Mouse (Mus musculus): ENCODE data around the gene Cdh9. TPM values are rescaled to one million over a fixed set of nuclear protein-coding genes. Genes with fewer than 3 reads are reported as not detected.

Cdh9 gene
- polyA plus RNA-seq (2011; ENCODE audit: insufficient read length, low read depth, missing spikeins), result not detected in 2 replicates

DNA sequence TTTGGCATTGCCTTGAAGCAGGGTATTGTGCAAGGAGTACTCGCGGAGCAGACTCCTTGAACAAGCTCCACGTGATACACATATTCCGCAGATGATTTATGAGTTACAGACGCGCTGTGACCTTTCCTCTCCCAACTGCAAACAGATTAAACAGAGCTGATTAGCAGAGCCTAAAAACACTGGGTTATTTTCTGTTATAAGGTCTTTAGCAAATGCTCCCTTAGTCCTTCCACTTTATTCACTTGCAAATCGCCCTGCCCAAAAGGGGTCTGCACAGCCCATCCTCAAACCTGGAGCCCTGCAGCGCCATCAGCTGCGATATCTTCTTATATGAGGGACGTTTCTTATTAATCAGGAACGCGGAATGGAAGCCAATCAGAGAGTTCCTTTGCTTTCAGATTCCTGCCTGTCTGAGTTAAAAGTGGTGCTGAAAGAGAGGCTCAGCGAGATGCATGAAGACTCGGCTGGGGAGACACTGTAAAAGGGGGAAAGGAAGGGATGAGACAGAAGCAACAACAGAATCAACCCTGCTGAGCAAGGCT, at the start of gene Cdh9:
Gene Cdh9 (plus strand): TSS at position 287 of the 542 bp plus-strand sequence.
- peak within 1 kb of the TSS; percentile 22; the same call in 1 of the 2 replicates for H3K4me3 ChIP-seq (ENCODE audit: insufficient read depth, low read length)
- no peak within 1 kb of the TSS for H3K27ac ChIP-seq (ENCODE audit: insufficient read depth, low read length)
- TF ChIP-seq CTCF (IDR thresholded peaks at IDR 0.05; ENCODE audit: borderline replicate concordance, insufficient read depth, low read length) (no peak), POLR2A (IDR thresholded peaks at IDR 0.05; ENCODE audit: low read depth, low read length) (no peak)
- no peaks in the 10 kb centered on the region for H3K4me1 ChIP-seq (ENCODE audit: control insufficient read depth, insufficient read depth, low read length)

DNA sequence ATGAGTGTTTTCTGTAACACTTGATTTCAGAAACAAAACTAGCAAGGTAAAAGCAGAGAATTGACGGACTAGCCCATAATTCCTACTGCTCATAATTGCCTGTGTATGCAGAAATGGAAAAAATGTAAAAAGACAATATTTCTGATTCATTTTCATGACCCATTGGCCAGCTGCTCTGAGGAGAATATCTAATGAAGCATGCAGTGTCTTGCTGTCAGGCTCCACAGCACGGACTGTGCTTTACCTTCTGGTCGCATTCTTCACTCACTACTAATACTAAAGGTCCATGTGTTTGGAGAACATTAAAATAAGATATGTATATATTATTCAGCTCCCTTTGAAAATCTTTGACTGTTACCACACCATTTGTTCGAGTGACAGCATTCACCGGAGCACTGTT, 49.5 kb upstream of the Cdh9 start:
- Histone ChIP-seq H3K4me3 (ENCODE audit: insufficient read depth, low read length) (no peak overlapping the region), H3K4me1 (ENCODE audit: control insufficient read depth, insufficient read depth, low read length) (no peaks in the 10 kb centered on the region), H3K27ac (ENCODE audit: insufficient read depth, low read length) (no peak overlapping the region)
- TF ChIP-seq CTCF (IDR thresholded peaks at IDR 0.05; ENCODE audit: borderline replicate concordance, insufficient read depth, low read length), result no peak
- no peak for TF ChIP-seq POLR2A (IDR thresholded peaks at IDR 0.05; ENCODE audit: low read depth, low read length)

DNA sequence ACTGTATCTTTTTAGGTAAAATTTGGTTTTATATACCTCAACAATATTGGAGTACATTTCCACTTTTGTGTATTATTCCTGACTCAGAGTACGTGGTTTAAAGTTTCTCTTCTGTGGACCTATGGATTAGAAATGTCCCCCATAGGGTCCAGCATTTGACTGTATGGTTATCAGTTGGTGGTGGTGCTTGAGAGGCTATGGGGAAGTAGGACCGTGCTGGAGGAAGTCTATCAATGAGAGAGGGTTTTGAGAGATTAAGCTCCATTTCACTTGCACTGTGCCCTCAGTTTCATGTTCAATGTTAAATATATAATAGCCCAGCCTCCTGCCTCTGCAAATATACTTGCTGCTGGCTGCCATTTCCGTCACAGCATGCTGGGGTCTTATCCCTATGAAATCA, 28.7 kb upstream of the Cdh9 start:
- Histone ChIP-seq H3K4me3 (ENCODE audit: insufficient read depth, low read length) (no peak overlapping the region), H3K4me1 (ENCODE audit: control insufficient read depth, insufficient read depth, low read length) (no peaks in the 10 kb centered on the region), H3K27ac (ENCODE audit: insufficient read depth, low read length) (no peak overlapping the region)
- no peak for TF ChIP-seq POLR2A (IDR thresholded peaks at IDR 0.05; ENCODE audit: low read depth, low read length)
- no peak for TF ChIP-seq CTCF (IDR thresholded peaks at IDR 0.05; ENCODE audit: borderline replicate concordance, insufficient read depth, low read length)

DNA sequence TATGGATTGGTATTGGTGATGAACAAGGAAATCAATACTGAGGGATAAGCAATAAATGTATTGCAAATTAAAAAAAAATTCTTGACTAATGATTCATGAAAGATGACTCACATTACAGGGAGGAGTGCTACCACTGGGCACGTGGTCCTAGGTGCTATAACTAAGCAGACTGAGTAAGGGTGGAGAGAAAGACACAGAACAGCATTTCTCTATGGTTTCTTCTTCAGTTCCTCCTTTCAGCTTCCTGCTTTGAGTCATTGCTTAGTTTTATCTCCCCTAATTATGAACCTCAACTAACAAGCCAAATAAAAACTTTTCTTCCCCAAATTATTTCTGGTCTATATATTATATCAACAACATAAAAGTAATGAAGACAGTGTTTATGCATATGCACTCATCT, 26.2 kb upstream of the Cdh9 start:
- Histone ChIP-seq H3K27ac (ENCODE audit: insufficient read depth, low read length) (no peak overlapping the region), H3K4me1 (ENCODE audit: control insufficient read depth, insufficient read depth, low read length) (no peaks in the 10 kb centered on the region)
- no peak for TF ChIP-seq CTCF (IDR thresholded peaks at IDR 0.05; ENCODE audit: borderline replicate concordance, insufficient read depth, low read length)
- no peak for TF ChIP-seq POLR2A (IDR thresholded peaks at IDR 0.05; ENCODE audit: low read depth, low read length)

DNA sequence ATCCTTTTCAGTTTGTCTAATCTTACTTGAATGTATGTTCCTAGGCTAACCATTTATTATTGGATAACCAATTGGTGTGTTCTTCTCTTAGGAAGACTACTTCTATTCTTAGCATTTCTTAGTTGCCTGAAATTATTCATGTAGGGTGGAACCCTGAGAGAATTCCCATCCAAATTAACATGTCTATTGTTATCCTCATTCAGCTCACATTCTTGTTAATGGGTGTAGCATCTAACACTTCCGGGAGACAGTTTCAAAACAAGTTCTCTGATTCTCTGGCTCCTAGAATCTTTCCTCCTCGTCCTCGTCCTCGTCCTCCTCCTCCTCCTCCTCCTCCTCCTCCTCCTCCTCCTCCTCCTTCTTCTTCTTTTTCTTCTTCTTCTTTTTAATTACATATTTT, 10.5 kb downstream of the Cdh9 start:
- TF ChIP-seq CTCF (IDR thresholded peaks at IDR 0.05; ENCODE audit: borderline replicate concordance, insufficient read depth, low read length) (no peak), POLR2A (IDR thresholded peaks at IDR 0.05; ENCODE audit: low read depth, low read length) (no peak)
- no peak overlapping the region for H3K27ac ChIP-seq (ENCODE audit: insufficient read depth, low read length)
- no peaks in the 10 kb centered on the region for H3K4me1 ChIP-seq (ENCODE audit: control insufficient read depth, insufficient read depth, low read length)
- H3K4me3 ChIP-seq (ENCODE audit: insufficient read depth, low read length), result no peak overlapping the region

More for the DNA sequence above, 26.2 kb upstream of the Cdh9 start:
- H3K4me3 ChIP-seq (ENCODE audit: insufficient read depth, low read length), result no peak overlapping the region

DNA sequence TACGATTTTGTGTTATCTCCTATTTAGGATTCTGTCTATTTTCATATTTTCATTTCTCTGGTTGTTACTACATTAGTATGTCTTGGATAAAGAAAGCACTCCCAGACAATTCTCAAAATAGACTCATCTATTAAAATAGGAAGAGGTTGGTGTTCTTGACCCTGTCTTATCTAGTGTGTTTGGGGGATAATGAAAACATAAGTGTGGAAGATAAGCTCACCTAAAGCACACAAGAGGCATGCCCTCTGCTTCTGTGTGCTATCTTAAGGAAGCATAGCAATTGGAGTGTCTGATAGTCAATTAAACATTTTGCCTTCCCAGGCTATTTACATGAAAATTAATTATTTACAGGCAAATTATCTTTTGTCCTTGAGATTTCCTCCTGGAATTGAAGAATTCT, 18.1 kb downstream of the Cdh9 start:
- no peak overlapping the region for H3K4me3 ChIP-seq (ENCODE audit: insufficient read depth, low read length)
- no peak overlapping the region for H3K27ac ChIP-seq (ENCODE audit: insufficient read depth, low read length)
- H3K4me1 ChIP-seq (ENCODE audit: control insufficient read depth, insufficient read depth, low read length), result no peaks in the 10 kb centered on the region
- TF ChIP-seq CTCF (IDR thresholded peaks at IDR 0.05; ENCODE audit: borderline replicate concordance, insufficient read depth, low read length) (no peak), POLR2A (IDR thresholded peaks at IDR 0.05; ENCODE audit: low read depth, low read length) (no peak)

DNA sequence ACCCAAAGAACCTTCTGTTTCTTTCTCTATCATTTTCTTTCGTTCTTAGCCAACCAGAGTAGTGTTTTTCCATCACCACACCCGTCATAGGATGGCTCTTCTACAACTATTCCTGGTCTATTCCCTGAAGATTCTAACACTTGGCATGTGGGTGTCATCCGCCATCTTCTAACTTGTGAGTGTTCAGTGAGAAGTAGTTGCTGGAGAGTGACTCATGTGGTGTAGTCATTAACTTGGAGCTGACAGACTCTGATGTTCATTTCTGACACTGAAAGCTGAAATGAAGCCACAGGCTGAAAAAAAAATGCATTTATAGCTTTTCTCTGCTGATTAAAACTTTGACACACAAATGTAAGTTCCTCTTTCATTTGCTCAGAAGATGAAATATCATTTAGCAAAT, 34.7 kb downstream of the Cdh9 start:
- Histone ChIP-seq H3K27ac (ENCODE audit: insufficient read depth, low read length) (no peak overlapping the region), H3K4me1 (ENCODE audit: control insufficient read depth, insufficient read depth, low read length) (no peaks in the 10 kb centered on the region), H3K4me3 (ENCODE audit: insufficient read depth, low read length) (no peak overlapping the region)
- TF ChIP-seq POLR2A (IDR thresholded peaks at IDR 0.05; ENCODE audit: low read depth, low read length) (no peak), CTCF (IDR thresholded peaks at IDR 0.05; ENCODE audit: borderline replicate concordance, insufficient read depth, low read length) (no peak)

DNA sequence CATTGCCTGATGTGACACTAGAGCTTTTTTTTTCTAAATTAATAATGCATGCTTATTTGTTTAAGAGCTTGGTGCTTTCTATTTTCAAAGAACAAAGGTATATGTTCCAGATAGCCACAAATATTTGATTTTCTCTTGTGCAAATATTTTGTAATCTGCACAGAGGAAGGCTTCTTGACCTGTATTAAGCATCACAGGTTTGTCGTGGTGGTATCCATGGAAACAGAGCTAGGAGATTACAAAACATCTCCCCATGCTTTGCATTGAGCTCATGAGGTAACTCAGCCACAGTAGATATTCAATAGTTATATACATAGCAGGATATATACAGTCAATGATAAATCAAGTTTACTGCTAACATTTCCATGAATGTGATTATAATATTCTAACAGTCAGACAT, 56.0 kb downstream of the Cdh9 start:
- no peak overlapping the region for H3K27ac ChIP-seq (ENCODE audit: insufficient read depth, low read length)
- H3K4me3 ChIP-seq (ENCODE audit: insufficient read depth, low read length), result no peak overlapping the region
- TF ChIP-seq POLR2A (IDR thresholded peaks at IDR 0.05; ENCODE audit: low read depth, low read length) (no peak), CTCF (IDR thresholded peaks at IDR 0.05; ENCODE audit: borderline replicate concordance, insufficient read depth, low read length) (no peak)
- H3K4me1 ChIP-seq (ENCODE audit: control insufficient read depth, insufficient read depth, low read length), result no peaks in the 10 kb centered on the region

DNA sequence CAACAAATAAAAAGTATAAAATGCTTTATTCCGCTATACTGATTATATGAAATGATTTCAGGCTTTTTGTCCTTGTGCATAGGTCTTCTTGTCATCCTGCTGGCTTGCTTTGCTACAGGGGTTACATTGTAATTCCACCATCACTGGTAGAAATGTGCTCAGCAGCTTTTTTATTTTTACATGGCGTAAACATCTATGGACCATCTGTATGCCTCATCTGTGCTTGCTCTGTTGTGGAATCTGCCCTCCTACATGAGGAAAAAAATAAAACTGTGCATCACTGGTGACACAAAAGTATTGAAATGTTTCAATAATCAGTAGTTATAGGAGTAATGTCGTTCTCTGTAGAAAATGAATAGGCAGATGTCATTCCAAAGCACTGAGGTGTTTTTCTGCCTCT, 64.3 kb downstream of the Cdh9 start:
- TF ChIP-seq CTCF (IDR thresholded peaks at IDR 0.05; ENCODE audit: borderline replicate concordance, insufficient read depth, low read length), result no peak
- no peak for TF ChIP-seq POLR2A (IDR thresholded peaks at IDR 0.05; ENCODE audit: low read depth, low read length)
- no peak overlapping the region for H3K27ac ChIP-seq (ENCODE audit: insufficient read depth, low read length)
- H3K4me3 ChIP-seq (ENCODE audit: insufficient read depth, low read length), result no peak overlapping the region
- H3K4me1 ChIP-seq (ENCODE audit: control insufficient read depth, insufficient read depth, low read length), result no peaks in the 10 kb centered on the region

DNA sequence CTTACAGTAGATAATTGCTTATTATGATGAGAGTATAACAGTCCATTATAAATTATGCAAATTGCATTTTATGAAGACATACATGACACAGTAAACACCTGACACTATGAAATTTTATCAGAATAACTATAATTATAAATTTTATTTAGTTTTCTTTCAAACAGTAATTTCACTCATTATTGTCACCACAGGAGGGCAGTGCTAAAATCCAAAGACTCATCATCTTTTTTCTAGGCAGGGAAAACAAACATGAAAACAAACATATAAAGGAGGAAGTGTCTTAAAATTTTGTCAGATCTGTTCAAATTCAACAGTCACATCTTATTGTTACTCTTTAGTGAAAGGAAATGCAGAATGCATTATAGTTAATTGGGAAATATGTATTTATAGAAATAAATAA, 72.7 kb downstream of the Cdh9 start:
- TF ChIP-seq POLR2A (IDR thresholded peaks at IDR 0.05; ENCODE audit: low read depth, low read length), result no peak
- TF ChIP-seq CTCF (IDR thresholded peaks at IDR 0.05; ENCODE audit: borderline replicate concordance, insufficient read depth, low read length), result no peak
- Histone ChIP-seq H3K27ac (ENCODE audit: insufficient read depth, low read length) (no peak overlapping the region), H3K4me3 (ENCODE audit: insufficient read depth, low read length) (no peak overlapping the region), H3K4me1 (ENCODE audit: control insufficient read depth, insufficient read depth, low read length) (no peaks in the 10 kb centered on the region)

DNA sequence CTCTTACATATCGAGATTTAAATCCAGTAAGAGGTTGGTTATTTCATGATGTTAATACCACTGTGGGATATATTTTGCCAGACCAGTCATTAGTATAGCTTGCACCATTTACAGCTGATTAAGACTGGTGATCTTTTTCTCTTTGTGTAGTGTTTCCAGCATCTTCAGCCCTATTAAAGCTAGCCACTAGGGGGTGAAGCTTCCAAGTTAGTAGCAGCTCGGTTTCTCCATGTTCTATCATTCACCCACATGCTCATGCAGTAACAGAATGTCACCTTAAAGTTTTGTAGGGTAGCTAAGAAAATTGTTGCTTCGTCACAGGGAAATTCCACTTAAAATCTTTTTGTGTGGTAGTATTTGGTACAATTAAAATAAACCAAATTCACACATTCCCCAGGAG, 82.2 kb downstream of the Cdh9 start:
- TF ChIP-seq CTCF (IDR thresholded peaks at IDR 0.05; ENCODE audit: borderline replicate concordance, insufficient read depth, low read length) (no peak), POLR2A (IDR thresholded peaks at IDR 0.05; ENCODE audit: low read depth, low read length) (no peak)

More for the DNA sequence above, 82.2 kb downstream of the Cdh9 start:
- no peak overlapping the region for H3K4me3 ChIP-seq (ENCODE audit: insufficient read depth, low read length)
- no peaks in the 10 kb centered on the region for H3K4me1 ChIP-seq (ENCODE audit: control insufficient read depth, insufficient read depth, low read length)
- no peak overlapping the region for H3K27ac ChIP-seq (ENCODE audit: insufficient read depth, low read length)
